Mouse (Mus musculus) limb, embryonic 15.5 days (tissue): ENCODE measurements around the gene Szrd1. TPM values are rescaled to one million over a fixed set of nuclear protein-coding genes. Genes with fewer than 3 reads are reported as not detected.
A peak's percentile ranks its signal among the peaks of the same experiment; 100 is the strongest.

Experiments used
- ATAC-seq: fragments of 200-750 bp; cut with Nextera tagmentation; 2 replicates; pipeline ENCODE4 v1.8.0; 2017; ENCODE audit warnings: low read depth, moderate TSS enrichment; ENCODE audit not compliant: insufficient number of reproducible peaks, low FRiP score, low TSS enrichment
- H3K27ac ChIP-seq: fragments of 300-500 bp; sonication (generic); 2 replicates; pipeline ENCODE4 v1.5.1; 2015; ENCODE audit warnings: moderate library complexity, mild to moderate bottlenecking, inconsistent platforms
- H3K27me3 ChIP-seq: fragments of 300-500 bp; sonication (generic); 2 replicates; pipeline ENCODE4 v1.6.1; 2015; ENCODE audit warnings: inconsistent platforms
- H3K36me3 ChIP-seq: fragments of 300-500 bp; sonication (generic); 2 replicates; pipeline ENCODE4 v1.6.1; 2015; ENCODE audit warnings: inconsistent platforms
- H3K4me1 ChIP-seq: fragments of 300-500 bp; sonication (generic); 2 replicates; pipeline ENCODE4 v1.6.1; 2015; ENCODE audit warnings: inconsistent platforms
- H3K4me2 ChIP-seq: fragments of 300-500 bp; sonication (generic); 2 replicates; pipeline ENCODE4 v1.6.1; 2015; ENCODE audit warnings: mild to moderate bottlenecking, inconsistent platforms
- H3K4me3 ChIP-seq: fragments of 300-500 bp; sonication (generic); 2 replicates; pipeline ENCODE4 v1.5.1; 2015; ENCODE audit warnings: mild to moderate bottlenecking, inconsistent platforms
- H3K9ac ChIP-seq: fragments of 300-500 bp; sonication (generic); 2 replicates; pipeline ENCODE4 v1.6.1; 2015; ENCODE audit warnings: inconsistent platforms
- H3K9me3 ChIP-seq: fragments of 300-500 bp; sonication (generic); 2 replicates; pipeline ENCODE4 v1.6.1; 2016; ENCODE audit warnings: inconsistent platforms
- WGBS: fragments of 180-500 bp; shearing (Covaris S2); methylation state at CpG from one replicate; pipeline ENCODE4 v1.1.7; 2015; 5-methylcytosine and 5-hydroxymethylcytosine counted together
- polyA plus RNA-seq: library from polyadenylated mRNA; unstranded; fragments of >200 nt; fragmentation: Nextera tagmentation; extraction: Ambion mirVana; gene quantifications from 2 replicates; pipeline ENCODE4 v1.2.1, GENCODE M21; 2015

Szrd1 gene
- polyA plus RNA-seq, 1 experiment from 2014 or later: 51.9 TPM

DNA sequence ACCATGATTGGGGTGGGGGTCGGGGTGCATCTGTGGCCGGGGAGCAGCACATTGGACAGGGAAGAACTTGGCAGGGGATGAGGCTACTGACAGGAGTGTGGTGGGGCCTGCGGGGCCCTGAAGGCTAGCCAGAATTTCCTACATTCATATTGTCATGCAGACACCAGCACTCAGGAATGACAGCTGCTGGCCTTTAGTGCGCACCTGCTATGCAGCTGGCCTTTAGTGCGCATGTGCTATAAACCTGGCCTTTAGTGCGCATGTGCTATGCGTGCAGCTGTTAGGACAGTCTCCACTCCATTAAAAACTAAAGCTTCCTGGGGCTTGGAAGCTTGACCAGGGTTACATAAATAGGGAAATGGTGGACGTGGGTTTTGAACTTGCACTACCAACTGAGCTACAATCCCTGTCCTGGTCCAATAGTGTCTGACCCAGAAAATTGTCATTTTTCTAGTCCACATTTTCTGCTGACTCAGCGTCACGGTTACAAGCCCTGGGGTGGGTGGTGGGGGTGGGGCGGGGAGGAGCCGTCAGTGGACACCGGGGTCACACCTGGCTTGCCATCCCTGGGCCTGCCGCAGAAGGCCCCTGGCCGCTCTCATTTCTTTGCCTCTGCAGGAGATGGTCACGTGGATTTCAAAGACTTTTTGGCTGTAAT is 32.9 kb downstream of the Szrd1 start:
- H3K9ac ChIP-seq: no peak overlapping the region
- H3K4me1 ChIP-seq: no peaks in the 10 kb centered on the region
- no peaks in the 10 kb centered on the region for H3K27me3 ChIP-seq
- 0 out of 2 replicates have a peak, but pooled peaks cover 3% of the 10 kb centered on the region for H3K9me3 ChIP-seq
- H3K4me3 ChIP-seq: no peak overlapping the region
- no peak for ATAC-seq
- peaks cover 15% of the 10 kb centered on the region for H3K36me3 ChIP-seq
- 71% methylated on average over 16 of the region's 16 CpGs for WGBS
- no peak overlapping the region for H3K4me2 ChIP-seq
- H3K27ac ChIP-seq: no peak overlapping the region

DNA sequence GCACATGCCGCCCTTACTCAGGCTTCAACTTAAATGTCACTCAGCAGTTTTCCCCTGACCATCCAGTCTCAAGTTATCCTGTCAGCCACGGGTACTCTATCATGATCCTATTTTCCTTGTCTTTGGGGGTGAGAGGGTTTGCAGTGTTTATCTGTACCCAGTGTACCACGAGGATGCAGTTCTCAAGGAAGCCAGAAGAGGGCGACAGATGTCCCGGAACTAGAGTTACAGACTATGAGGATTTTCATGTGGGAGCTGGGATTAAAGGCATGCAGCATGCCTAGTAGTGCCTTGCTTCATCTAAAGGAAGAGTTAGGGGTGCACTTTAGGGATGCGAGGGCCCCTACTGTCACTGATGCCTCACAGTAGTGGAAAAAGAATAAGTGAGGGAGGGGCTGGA is 37.7 kb downstream of the Szrd1 start:
- no peak overlapping the region for H3K27ac ChIP-seq
- no peak overlapping the region for H3K4me3 ChIP-seq
- no peaks in the 10 kb centered on the region for H3K27me3 ChIP-seq
- ATAC-seq: no peak
- H3K4me1 ChIP-seq: no peaks in the 10 kb centered on the region
- WGBS: 66% methylated on average over 6 of the region's 6 CpGs
- no peak overlapping the region for H3K9ac ChIP-seq
- H3K9me3 ChIP-seq: no peaks in the 10 kb centered on the region
- no peak overlapping the region for H3K4me2 ChIP-seq
- H3K36me3 ChIP-seq: no peaks in the 10 kb centered on the region

DNA sequence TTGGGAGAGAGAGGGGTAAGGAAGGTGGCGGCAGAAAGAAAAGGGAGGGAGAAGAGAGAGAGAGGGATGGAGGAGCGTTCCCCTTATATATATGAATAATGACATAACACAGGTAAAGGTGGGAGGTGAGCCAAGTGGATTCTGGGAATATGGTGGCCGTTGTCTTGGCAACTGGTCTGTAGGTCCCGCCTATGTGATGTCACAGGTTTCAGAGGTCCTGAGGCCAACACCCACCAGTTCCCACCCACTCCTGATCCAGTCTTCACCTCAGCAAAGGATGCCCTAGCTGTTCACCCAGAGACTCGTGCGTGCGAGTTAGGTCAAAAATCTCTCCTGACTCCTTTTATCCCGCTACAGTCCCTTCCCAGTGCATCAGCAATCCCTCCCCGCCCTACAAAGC is 38.3 kb downstream of the Szrd1 start:
- WGBS: 92% methylated on average over 9 of the region's 9 CpGs
- H3K27me3 ChIP-seq: no peaks in the 10 kb centered on the region

DNA sequence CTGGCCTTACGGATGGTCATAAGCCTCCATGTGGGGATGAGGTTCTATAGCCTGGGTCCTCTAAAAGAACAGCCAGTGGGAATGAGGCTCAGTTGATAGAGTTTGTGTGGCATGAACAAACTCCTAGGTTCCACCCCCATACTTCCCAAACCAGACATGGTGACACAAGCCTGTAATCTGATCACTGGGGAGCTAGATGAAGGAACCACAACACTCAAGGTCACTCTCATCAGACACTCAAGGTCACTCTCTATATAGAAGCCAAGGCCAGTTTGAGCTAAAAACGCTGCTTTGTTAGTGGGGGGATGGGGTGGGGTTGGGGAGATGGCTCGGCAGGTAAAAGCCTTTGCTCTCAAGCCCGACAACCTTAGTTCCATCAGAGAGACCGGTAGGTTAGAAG is 39.6 kb downstream of the Szrd1 start:
- Histone ChIP-seq H3K36me3 (no peaks in the 10 kb centered on the region), H3K9me3 (no peaks in the 10 kb centered on the region), H3K27ac (no peak overlapping the region), H3K4me3 (no peak overlapping the region), H3K4me2 (no peak overlapping the region), H3K27me3 (no peaks in the 10 kb centered on the region), H3K4me1 (no peaks in the 10 kb centered on the region), H3K9ac (no peak overlapping the region)
- no peak for ATAC-seq
- 79% methylated on average over 5 of the region's 5 CpGs for WGBS

More for the DNA sequence above, 38.3 kb downstream of the Szrd1 start:
- Histone ChIP-seq H3K36me3 (no peaks in the 10 kb centered on the region), H3K9me3 (no peaks in the 10 kb centered on the region), H3K4me1 (no peaks in the 10 kb centered on the region), H3K4me3 (no peak overlapping the region), H3K9ac (no peak overlapping the region), H3K27ac (no peak overlapping the region), H3K4me2 (no peak overlapping the region)
- no peak for ATAC-seq

DNA sequence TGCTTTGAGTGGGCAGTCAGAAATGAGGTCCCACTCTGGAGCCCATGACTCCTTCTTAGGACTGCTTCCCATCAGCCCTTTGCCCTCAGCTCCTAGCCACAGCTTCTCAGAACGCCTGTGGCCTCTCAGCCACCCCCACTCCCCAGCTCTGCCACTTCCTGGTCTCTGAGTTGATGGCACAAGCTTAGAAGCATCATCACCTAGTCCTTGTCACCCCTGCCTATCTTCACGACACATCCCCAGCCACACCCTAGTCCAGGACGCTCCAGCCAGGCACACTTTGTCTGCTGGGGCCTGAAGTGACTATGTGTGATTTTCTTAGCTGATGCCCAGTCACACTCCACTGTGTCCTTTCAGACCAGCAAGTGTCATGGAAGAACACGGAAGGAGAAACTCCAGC is 40.6 kb downstream of the Szrd1 start:
- Histone ChIP-seq H3K4me2 (no peak overlapping the region), H3K9ac (no peak overlapping the region), H3K36me3 (no peaks in the 10 kb centered on the region), H3K27me3 (no peaks in the 10 kb centered on the region), H3K4me3 (no peak overlapping the region), H3K9me3 (no peaks in the 10 kb centered on the region), H3K4me1 (no peaks in the 10 kb centered on the region), H3K27ac (no peak overlapping the region)
- WGBS: 79% methylated on average over 4 of the region's 4 CpGs
- ATAC-seq: no peak

DNA sequence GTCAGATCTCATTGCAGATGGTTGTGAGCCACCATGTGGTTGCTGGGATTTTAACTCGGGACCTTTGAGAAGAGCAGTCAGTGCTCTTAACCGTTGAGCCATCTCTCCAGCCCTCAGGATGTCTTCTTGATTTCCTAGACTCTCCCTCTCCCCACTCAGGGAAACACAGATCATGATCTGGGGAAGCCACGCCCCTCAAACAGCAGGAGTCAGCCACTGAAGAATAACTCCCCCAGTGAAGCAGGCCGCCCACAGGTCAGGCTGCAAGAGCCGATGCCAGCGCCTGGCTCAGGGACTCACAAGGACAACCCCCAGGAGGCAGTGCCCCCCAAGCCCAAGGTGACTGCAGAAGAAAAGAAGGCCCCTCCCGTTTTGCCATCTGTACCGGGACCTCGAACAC is 42.9 kb downstream of the Szrd1 start:
- H3K27me3 ChIP-seq: no peaks in the 10 kb centered on the region
- H3K36me3 ChIP-seq: no peaks in the 10 kb centered on the region
- H3K9me3 ChIP-seq: no peaks in the 10 kb centered on the region
- no peaks in the 10 kb centered on the region for H3K4me1 ChIP-seq
- no peak overlapping the region for H3K9ac ChIP-seq
- no peak overlapping the region for H3K4me3 ChIP-seq
- no peak overlapping the region for H3K4me2 ChIP-seq
- no peak overlapping the region for H3K27ac ChIP-seq
- 24% methylated on average over 9 of the region's 9 CpGs for WGBS
- ATAC-seq: no peak; the same call in 1 of the 2 replicates

DNA sequence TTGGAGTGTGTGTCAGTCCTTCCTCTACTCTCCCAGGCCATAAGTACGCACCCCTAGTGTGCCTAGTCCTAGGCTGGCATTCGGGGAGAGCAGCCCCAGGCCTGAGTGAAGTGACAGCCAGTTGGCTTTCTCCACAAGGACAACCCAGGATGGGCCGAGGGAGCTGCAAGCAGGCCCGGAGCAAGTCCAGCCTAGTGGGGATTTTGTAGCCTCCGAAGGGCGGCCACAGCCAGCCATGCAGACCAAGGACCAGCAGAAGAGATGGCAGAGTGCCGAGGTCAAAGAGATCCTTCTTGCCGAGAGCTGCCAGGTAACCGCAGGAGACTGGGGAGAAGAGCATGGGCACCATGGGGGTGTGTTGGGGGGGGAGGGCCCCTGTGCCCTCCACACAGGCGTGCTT is 44.6 kb downstream of the Szrd1 start:
- H3K27ac ChIP-seq: no peak overlapping the region
- no peaks in the 10 kb centered on the region for H3K9me3 ChIP-seq
- H3K4me1 ChIP-seq: no peaks in the 10 kb centered on the region
- WGBS: 79% methylated on average over 10 of the region's 10 CpGs
- no peak overlapping the region for H3K4me3 ChIP-seq
- no peak for ATAC-seq
- no peak overlapping the region for H3K4me2 ChIP-seq
- no peaks in the 10 kb centered on the region for H3K27me3 ChIP-seq
- no peak overlapping the region for H3K9ac ChIP-seq
- H3K36me3 ChIP-seq: no peaks in the 10 kb centered on the region

DNA sequence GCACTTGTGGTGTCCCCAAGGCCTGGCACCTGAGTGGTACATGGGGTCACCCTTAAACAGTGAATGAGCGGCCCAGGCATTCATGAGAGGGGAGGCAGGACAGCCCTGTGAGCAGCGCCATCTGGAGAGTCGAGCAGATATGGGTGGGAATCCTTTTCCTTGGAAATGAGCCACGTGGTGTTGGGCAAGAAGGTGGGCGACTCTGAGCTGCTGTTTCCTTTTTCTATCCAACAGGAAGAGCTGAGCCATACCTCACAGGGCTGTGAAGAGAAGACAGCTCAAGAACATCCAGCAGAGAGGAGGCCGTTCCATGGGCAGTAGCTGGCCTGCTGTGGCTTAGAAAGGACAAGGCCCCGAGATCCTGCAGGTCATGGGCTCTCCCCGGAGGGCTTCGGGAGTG is 50.9 kb downstream of the Szrd1 start:
- H3K4me1 ChIP-seq: no peaks in the 10 kb centered on the region; the same call in 1 of the 2 replicates
- no peaks in the 10 kb centered on the region for H3K9me3 ChIP-seq
- H3K4me3 ChIP-seq: no peak overlapping the region
- H3K36me3 ChIP-seq: no peaks in the 10 kb centered on the region
- no peaks in the 10 kb centered on the region for H3K27me3 ChIP-seq
- no peak for ATAC-seq
- 68% methylated on average over 9 of the region's 9 CpGs for WGBS
- H3K4me2 ChIP-seq: no peak overlapping the region
- no peak overlapping the region for H3K9ac ChIP-seq
- H3K27ac ChIP-seq: no peak overlapping the region

DNA sequence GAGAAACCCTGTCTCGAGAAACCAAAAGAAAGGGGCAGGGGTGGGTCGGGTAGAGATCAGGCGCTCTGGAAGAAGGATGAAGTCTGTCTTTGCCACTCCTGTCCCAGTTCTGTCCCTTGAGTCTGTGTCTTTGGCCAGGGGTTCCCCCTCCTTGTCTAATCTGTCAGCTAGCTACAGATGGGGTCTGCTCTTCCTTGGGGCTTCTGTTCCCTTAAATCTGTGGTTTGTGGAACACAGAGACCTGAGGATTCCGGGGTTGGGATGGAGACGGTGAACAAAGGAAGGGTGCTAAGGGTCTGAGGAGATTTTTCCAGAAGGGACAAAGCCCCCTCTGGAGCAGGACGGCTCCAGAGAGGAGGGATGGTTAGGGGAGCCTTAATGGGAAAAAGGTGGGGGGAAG is 51.5 kb downstream of the Szrd1 start, which contains the start of gene Spata21:
Gene Spata21, plus strand, starts transcription at position 301 of the 400 bp plus-strand sequence.
- Histone ChIP-seq H3K9ac (no peak within 1 kb of the TSS), H3K4me2 (no peak within 1 kb of the TSS), H3K4me3 (no peak within 1 kb of the TSS), H3K27me3 (no peaks in the 10 kb centered on the region), H3K36me3 (no peaks in the 10 kb centered on the region), H3K27ac (no peak within 1 kb of the TSS), H3K9me3 (no peaks in the 10 kb centered on the region), H3K4me1 (no peaks in the 10 kb centered on the region; the same call in 1 of the 2 replicates)
- WGBS: 70% methylated on average over 6 of the region's 6 CpGs
- no peak for ATAC-seq

DNA sequence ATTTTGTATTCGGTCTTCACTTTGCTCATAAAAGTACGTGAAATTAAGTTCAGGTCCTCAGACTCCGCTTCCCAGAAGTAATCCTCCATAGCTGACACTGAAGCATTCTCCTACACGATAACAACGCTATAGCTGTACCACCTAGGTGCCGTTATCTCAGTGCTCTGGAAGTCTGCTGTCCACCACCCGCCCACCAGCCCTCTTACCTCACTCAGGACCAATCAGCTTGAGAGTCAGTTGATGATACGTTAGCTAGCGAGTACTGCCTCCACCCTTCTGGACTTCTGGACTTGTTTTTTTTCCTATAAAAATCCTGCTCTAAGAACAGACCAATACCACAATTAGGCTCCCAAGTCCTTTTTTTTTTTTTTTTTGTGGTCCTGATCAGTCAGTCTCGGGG is 52.7 kb downstream of the Szrd1 start:
- H3K27ac ChIP-seq: no peak overlapping the region
- WGBS: 61% methylated on average over 10 of the region's 10 CpGs
- H3K27me3 ChIP-seq: no peaks in the 10 kb centered on the region
- H3K4me3 ChIP-seq: no peak overlapping the region
- no peaks in the 10 kb centered on the region; the same call in 1 of the 2 replicates for H3K4me1 ChIP-seq
- no peak for ATAC-seq
- no peaks in the 10 kb centered on the region for H3K9me3 ChIP-seq
- H3K36me3 ChIP-seq: no peaks in the 10 kb centered on the region
- H3K4me2 ChIP-seq: no peak overlapping the region
- H3K9ac ChIP-seq: no peak overlapping the region

DNA sequence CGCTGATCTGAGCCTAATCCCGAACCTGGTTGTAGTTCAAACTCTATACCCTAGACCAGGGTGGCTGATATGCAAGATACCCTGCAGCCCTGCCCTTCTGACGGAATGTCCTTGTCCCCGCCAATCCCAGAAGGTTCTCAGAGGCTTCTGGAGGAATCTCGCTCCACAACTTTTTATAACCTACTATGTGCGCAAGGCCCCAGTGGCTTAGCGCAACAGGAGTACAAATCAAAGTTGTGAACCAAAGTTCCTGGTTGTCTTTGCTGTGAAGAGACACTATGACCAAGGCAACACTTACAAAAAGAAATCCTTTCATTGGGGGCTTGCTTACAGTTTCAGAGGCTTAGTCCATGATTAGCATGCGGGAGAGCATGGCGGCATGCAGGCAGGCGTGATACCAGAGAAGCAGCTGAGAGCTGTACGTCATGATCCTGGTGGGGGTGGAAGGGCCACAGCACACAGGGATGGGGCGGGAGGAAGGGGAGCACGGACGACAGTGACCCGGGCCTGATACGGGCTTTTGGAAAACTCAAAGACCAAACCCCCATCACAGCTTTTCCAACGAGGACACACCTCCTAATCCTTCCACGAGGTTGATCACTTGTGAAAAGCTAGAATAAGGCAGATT is 61.0 kb downstream of the Szrd1 start:
- Histone ChIP-seq H3K4me1 (peaks cover 23% of the 10 kb centered on the region), H3K27ac (no peak overlapping the region), H3K36me3 (peaks cover 14% of the 10 kb centered on the region), H3K9ac (no peak overlapping the region), H3K4me2 (0 out of 2 replicates have a peak overlapping the region, but pooled peaks have one; percentile 90), H3K4me3 (0 out of 2 replicates have a peak overlapping the region, but pooled peaks have one; percentile 95), H3K27me3 (no peaks in the 10 kb centered on the region), H3K9me3 (no peaks in the 10 kb centered on the region)
- ATAC-seq: no peak
- 71% methylated on average over 18 of the region's 18 CpGs for WGBS

DNA sequence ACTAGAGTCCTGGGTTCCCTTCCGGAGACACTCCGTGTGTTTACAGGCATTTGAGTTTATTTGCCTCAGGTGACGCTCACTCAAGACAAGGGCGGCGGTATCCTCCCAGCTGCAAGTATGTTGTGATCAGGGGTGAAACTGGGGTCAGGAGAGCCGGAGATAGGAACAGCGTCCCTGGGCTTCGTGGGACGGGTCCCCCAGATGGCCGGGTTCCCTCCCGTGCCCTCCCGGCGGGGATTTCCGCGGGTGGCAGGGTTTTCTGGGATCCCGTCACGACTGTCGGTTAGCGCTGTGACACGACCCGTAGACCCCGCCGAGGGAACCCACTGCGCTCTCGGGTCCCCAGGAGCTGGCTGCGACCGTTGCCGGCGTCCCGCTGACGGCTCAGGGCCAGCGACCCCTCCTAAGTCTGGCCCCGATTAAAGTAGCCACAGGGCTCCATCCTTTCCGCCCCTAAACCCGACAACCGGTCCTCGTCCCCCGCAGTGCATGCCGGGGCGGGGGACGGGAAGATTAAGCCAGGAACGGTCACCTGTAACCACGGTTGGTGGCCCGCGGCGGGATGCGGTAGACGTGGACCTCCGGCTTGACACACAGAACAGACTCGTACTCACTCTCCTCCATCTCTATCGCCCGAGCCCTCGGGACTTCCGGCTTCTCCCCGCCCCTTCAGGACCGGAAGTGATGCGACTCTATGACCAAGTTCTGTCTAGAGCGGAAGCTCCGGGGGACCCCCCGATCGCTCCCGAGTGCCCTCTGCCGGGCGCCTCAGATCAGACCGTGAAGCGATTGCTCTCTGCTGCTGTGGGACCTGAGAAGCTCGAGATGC is 61.7 kb downstream of the Szrd1 start, which contains the start of gene Necap2:
Gene Necap2, minus strand, starts transcription at position 677 of the 829 bp plus-strand sequence.
- Histone ChIP-seq H3K4me1 (peaks cover 24% of the 10 kb centered on the region), H3K4me3 (peak within 1 kb of the TSS; percentile 95), H3K9ac (peak within 1 kb of the TSS; percentile 68), H3K27me3 (no peaks in the 10 kb centered on the region), H3K4me2 (peak within 1 kb of the TSS; percentile 90), H3K36me3 (peaks cover 21% of the 10 kb centered on the region), H3K9me3 (no peaks in the 10 kb centered on the region), H3K27ac (peak within 1 kb of the TSS; percentile 71)
- ATAC-seq: peak; percentile 89
- under 1% methylated on average over 67 of the region's 67 CpGs for WGBS
